Mouse (Mus musculus) lung, adult 2 months (tissue): ENCODE data around the gene Nmd3. TPM values are rescaled to one million over a fixed set of nuclear protein-coding genes. Genes with fewer than 3 reads are reported as not detected.

ENCODE experiments used
- DNase-seq: peaks from one replicate; pipeline ENCODE4 v3.0.0; 2022
- H3K4me1 ChIP-seq: fragments of 200-500 bp; 2 replicates; pipeline ENCODE4 v1.6.1; 2011; ENCODE audit warnings: low read length; ENCODE audit not compliant: control insufficient read depth, insufficient read depth
- H3K4me3 ChIP-seq: fragments of 200-500 bp; replicated peaks from 2 replicates; pipeline ENCODE3; 2011; ENCODE audit warnings: low read depth, mild to moderate bottlenecking, control low read depth, low read length; ENCODE audit errors: extremely low read depth
- CTCF ChIP-seq: fragments of 200-500 bp; IDR thresholded peaks from 2 replicates; pipeline ENCODE4 v1.5.1; 2011; ENCODE audit warnings: mild to moderate bottlenecking, low read length, control low read depth; ENCODE audit not compliant: insufficient read depth
- POLR2A ChIP-seq: fragments of 200-500 bp; IDR thresholded peaks from 2 replicates; pipeline ENCODE4 v1.6.1; 2011; ENCODE audit warnings: low read depth, mild to moderate bottlenecking, control low read depth, low read length, borderline replicate concordance; ENCODE audit errors: extremely low read depth
- WGBS: fragments of 180-500 bp; shearing (Covaris S2); methylation state at CpG from one replicate; pipeline ENCODE4 v1.1.7; 2018; 5-methylcytosine and 5-hydroxymethylcytosine counted together
- polyA plus RNA-seq: library from polyadenylated mRNA; depleted of rRNA; stranded (reverse); fragments of >200 nt; gene quantifications from 2 replicates; pipeline ENCODE4 v1.2.3, GENCODE M21; 2012; rRNA removed

The Nmd3 gene
- 28.8 and 33.5 TPM in 2 replicates for polyA plus RNA-seq

DNA sequence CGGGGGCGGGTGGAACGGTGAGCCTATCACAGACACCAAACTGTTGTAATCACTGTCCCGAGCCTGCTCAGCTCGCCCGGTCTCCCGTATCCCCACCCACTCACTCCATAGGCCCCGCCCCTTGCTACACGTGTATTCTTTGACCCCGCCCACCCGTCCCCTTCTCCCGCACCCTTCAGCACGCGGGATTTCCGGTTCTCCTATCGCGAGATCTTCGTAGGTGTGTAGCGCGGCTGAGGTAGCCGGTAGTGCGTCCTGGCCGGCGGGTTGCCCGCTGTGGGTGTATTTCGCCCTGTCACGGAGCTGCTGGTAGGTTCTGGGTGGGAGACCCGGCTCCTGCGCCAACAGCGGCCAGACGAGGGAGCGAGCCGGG lies at the start of gene Nmd3:
TSS of gene Nmd3 (plus strand) at position 172 of the 373 bp plus-strand sequence.
- WGBS, result under 1% methylated on average over 33 of the region's 33 CpGs
- peaks cover 4% of the 10 kb centered on the region; the same call in 1 of the 2 replicates for H3K4me1 ChIP-seq
- H3K4me3 ChIP-seq, result peak within 1 kb of the TSS; percentile 83
- peak; percentile 78; the same call in 1 of the 2 replicates for TF ChIP-seq POLR2A
- no peak for TF ChIP-seq CTCF
- peak; percentile 79 for DNase-seq

DNA sequence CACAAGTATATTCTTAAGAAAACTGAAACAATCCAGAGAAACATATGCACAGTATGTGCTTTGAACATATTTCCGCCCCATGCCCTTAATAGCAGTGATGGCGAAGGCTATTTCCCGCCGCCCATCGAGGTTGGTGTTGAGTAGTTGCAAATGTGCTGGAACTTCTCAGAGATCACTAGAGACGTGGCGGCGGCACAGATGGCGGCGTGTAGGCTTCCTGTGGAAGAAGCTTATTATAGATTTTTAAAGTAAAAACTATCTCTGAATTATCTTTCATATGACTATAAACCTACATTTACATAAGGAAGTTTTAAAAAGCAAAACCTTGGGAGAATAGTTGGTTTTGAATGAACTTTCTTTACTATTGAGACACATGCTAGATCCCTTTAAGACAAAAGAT lies 48.4 kb upstream of the Nmd3 start:
- WGBS, result 97% methylated on average over 10 of the region's 10 CpGs
- H3K4me3 ChIP-seq, result no peak overlapping the region
- TF ChIP-seq POLR2A (no peak), CTCF (no peak)
- no peak for DNase-seq
- H3K4me1 ChIP-seq, result no peaks in the 10 kb centered on the region

DNA sequence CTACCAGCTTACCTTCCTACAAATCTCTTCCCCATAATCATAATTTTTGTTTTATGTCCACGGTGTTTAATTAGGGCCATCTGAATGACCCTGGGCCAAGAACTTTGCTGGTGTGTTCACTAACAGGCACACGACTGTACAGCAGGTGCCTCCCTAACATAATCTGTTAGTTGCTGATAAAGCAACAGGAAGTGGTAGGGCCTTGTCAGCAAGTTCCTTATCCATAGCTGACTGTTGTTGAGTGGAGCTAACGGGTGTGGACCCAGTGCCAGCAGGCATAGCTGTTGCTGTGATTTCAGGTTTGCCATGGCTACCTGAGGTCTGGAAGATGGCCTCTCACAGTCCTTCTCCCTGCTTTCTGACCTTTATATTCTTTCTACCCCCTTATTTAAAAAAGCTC lies 47.6 kb upstream of the Nmd3 start:
- TF ChIP-seq POLR2A (no peak), CTCF (no peak)
- Histone ChIP-seq H3K4me1 (no peaks in the 10 kb centered on the region), H3K4me3 (no peak overlapping the region)
- DNase-seq, result no peak
- WGBS, result 33% methylated on average over 3 of the region's 3 CpGs

DNA sequence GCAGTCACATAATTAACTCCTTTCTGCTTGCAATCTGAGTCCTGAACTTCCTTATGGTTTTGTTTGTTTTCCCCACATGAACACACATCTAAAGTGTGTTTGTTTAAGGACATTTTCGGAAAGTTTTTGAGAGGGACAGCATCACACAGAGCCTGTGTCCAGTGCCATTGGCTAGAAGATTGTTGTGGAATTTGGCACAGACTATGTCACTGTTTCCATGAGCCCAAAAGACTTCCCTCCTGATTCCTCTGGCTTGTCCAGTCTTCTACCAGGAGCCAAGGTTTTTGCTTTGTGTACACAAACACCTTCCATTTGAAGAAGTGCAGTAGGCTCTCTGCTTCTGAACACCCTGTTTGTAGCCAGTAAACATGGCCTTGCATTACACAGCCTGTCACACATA lies 32.0 kb upstream of the Nmd3 start:
- 51% methylated on average over 1 of the region's 1 CpGs for WGBS
- no peak for TF ChIP-seq POLR2A
- no peak for TF ChIP-seq CTCF
- Histone ChIP-seq H3K4me1 (no peaks in the 10 kb centered on the region; the same call in 1 of the 2 replicates), H3K4me3 (no peak overlapping the region)
- DNase-seq, result no peak

DNA sequence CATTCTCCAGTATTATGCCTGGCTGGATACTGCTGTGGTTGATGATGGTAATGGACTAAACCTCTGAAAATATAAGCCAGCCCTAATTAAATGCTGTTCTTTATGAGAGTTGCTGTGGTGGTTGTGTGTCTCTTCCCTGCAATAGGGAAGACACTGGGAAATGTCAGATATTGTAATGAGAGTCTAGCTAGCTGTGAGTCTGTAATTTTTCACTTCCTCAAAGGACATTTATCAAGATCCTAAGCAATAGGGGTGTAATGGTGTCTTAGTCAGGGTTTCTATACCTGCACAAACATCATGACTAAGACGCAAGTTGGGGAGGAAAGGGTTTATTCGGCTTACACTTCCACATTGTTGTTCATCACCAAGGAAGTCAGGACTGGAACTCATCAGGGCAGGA lies 30.8 kb upstream of the Nmd3 start:
- 87% methylated on average over 2 of the region's 2 CpGs for WGBS
- TF ChIP-seq POLR2A (no peak), CTCF (no peak)
- Histone ChIP-seq H3K4me3 (no peak overlapping the region), H3K4me1 (no peaks in the 10 kb centered on the region; the same call in 1 of the 2 replicates)
- no peak for DNase-seq

DNA sequence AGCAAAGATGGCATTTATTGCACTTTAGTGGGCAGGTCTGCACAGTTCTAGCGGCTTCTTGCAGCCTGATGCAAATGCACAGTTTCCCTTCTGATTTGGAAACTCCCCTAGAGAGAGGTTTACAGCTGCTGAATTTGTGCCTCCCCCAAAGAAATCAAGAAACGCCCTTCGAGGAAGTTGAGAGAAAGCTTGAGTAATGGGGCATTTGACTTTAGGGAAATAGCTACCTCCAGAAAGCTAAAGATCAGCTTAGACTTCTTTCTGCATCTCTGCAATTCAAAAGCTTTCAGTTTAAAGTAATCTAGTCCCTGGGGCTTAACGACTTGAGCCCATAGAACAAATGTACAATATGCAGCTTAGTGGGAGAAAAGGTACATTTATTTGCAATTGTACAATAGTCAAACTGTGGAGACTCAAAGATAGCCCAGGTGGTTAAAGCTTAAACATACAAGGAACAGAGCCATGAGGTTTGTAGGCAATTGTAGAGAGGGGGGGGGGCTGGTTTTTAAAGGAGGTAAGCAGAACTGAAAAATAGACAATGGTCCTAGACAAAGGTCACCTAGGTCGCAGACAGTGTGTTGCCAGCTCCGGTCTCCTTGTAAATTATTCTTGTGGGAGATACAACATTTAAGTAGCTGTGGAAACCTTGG lies 21.8 kb upstream of the Nmd3 start:
- no peak for TF ChIP-seq CTCF
- no peak for TF ChIP-seq POLR2A
- WGBS, result 50% methylated on average over 6 of the region's 6 CpGs
- H3K4me3 ChIP-seq, result no peak overlapping the region
- no peaks in the 10 kb centered on the region for H3K4me1 ChIP-seq
- no peak for DNase-seq

DNA sequence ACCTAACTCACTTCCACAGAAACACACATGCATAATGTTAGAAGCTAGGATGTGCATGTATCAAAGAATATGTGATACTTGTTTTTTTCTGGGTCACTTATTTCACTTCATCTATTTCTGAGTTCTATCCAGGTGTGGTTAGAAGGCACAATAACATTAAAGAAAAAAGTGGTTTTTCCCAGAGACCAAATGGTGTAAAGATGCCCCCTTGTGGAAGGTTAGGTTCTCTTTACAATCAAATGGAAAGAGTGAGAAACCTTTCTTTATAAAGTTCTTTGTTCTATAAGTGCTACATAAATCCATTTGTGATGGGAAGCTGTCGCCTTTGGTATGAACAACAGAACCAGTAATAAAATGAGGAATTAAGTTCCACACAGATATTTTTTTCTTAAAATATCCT lies 19.9 kb upstream of the Nmd3 start:
- H3K4me1 ChIP-seq, result no peaks in the 10 kb centered on the region
- DNase-seq, result no peak
- TF ChIP-seq CTCF (peak; percentile 24; the same call in 1 of the 2 replicates), POLR2A (no peak)
- 36% methylated on average over 1 of the region's 1 CpGs for WGBS
- no peak overlapping the region for H3K4me3 ChIP-seq

DNA sequence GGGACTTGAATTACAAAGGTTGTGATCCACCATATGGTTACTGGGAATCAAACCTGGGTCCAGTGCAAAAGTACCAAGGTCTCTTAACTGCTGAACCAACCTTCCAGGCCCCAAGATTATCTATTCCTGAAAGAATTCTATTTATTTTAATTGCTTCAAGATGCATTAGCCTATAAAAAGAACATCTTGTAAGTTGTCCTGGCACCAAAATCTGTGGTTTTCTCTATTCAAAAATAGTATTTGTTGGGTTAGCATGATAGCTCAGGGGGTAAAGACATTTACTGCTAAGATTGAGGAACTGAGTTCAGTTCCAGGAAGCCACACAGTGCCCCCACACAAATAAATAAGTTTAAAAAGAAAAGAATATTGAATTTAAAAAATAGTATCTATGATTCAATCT lies 19.4 kb upstream of the Nmd3 start:
- no peak overlapping the region for H3K4me3 ChIP-seq
- no peaks in the 10 kb centered on the region for H3K4me1 ChIP-seq
- no peak for DNase-seq
- no peak for TF ChIP-seq CTCF
- TF ChIP-seq POLR2A, result no peak

DNA sequence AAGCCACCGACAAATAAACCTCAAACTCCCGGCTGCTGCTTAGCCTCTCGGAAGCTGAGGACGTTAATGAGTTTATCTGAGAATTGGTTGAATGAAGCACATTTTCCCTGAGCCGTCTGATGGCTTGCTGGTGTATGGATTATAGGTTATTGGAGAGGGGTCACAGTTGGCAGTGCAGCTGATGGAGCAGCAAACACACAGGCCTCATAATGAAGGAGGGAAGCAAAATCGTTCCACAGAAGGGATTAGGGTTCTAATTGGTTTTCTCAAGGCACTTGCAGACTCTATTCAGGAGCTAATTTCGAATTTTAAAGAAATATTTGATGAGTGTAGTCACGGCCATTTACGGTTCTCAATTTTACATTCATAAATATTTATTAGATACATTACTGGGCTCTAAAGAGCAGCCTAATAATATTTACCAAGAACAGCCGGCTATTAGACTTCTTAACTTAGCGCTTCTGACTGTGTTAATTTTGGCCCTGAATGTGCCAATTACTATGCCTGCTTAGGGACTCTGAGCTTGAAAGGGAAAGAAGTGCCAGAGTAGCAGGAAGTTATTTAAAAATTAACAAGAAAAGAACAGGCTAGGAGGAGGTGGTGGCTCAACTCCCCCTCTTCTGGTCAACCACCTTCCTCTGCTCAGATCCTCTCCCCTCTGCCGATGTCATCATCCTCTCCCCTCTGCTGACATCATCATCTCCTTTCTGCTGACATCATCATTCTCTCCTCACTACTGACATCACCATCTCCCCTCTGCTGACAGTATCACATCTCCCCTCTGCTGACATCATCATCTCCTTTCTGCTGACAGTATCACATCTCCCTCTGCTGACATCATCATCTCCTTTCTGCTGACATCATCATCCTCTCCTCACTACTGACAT lies 12.5 kb upstream of the Nmd3 start:
- TF ChIP-seq POLR2A (no peak), CTCF (no peak)
- 54% methylated on average over 12 of the region's 12 CpGs for WGBS
- no peaks in the 10 kb centered on the region for H3K4me1 ChIP-seq
- no peak overlapping the region for H3K4me3 ChIP-seq
- DNase-seq, result no peak
